Mouse (Mus musculus) forebrain, embryonic 10.5 days (tissue): Measurements from ENCODE around the gene Lrrc36. TPM values are rescaled to one million over a fixed set of nuclear protein-coding genes. Genes with fewer than 3 reads are reported as not detected.
A peak's percentile ranks its signal among the peaks of the same experiment; 100 is the strongest.

Experiments used
- DNase-seq: peaks from one replicate; pipeline ENCODE4 v3.0.0-alpha.2; 2017; ENCODE audit warnings: low spot score; ENCODE audit errors: extremely low spot score
- H3K27ac ChIP-seq: fragments of 300-500 bp; sonication (generic); 2 replicates; pipeline ENCODE4 v1.5.1; 2016; ENCODE audit warnings: mild to moderate bottlenecking
- H3K27me3 ChIP-seq: fragments of 300-500 bp; sonication (generic); 2 replicates; pipeline ENCODE4 v1.6.1; 2016; ENCODE audit warnings: mild to moderate bottlenecking; ENCODE audit not compliant: poor library complexity, severe bottlenecking
- H3K36me3 ChIP-seq: fragments of 300-500 bp; sonication (generic); replicated peaks from 2 replicates; pipeline ENCODE4 v1.6.1; 2016; ENCODE audit warnings: mild to moderate bottlenecking, moderate library complexity
- H3K4me1 ChIP-seq: fragments of 300-500 bp; sonication (generic); 2 replicates; pipeline ENCODE4 v1.6.1; 2016
- H3K4me3 ChIP-seq: fragments of 300-500 bp; sonication (generic); 2 replicates; pipeline ENCODE4 v1.5.1; 2016; ENCODE audit warnings: mild to moderate bottlenecking, moderate library complexity
- H3K9me3 ChIP-seq: fragments of 300-500 bp; sonication (generic); 2 replicates; pipeline ENCODE4 v1.6.1; 2016; ENCODE audit warnings: mild to moderate bottlenecking, moderate library complexity
- WGBS: fragments of 180-500 bp; shearing (Covaris S2); methylation state at CpG from one replicate; pipeline ENCODE4 v1.1.7; 2016; 5-methylcytosine and 5-hydroxymethylcytosine counted together
- polyA plus RNA-seq: library from polyadenylated mRNA; unstranded; fragments of >200 nt; fragmentation: Nextera tagmentation; extraction: Ambion mirVana; gene quantifications from 2 replicates; pipeline ENCODE4 v1.2.1, GENCODE M21; 2016

Gene Lrrc36
- polyA plus RNA-seq, 1 experiment from 2014 or later = 0.93 TPM

GRCm38 (mm10) chr8:105454088-105454487 lies 40.7 kb downstream of the Lrrc36 start:
- H3K27me3 ChIP-seq = 0 out of 2 replicates have a peak, but pooled peaks cover 9% of the 10 kb centered on the region
- 82% methylated on average over 5 of the region's 5 CpGs for WGBS
- peaks cover 27% of the 10 kb centered on the region for H3K4me1 ChIP-seq
- H3K27ac ChIP-seq = no peak overlapping the region
- no peaks in the 10 kb centered on the region for H3K36me3 ChIP-seq
- no peaks in the 10 kb centered on the region for H3K9me3 ChIP-seq
- H3K4me3 ChIP-seq = no peak overlapping the region
- DNase-seq = no peak

GRCm38 (mm10) chr8:105455218-105455617 lies 41.8 kb downstream of the Lrrc36 start:
- 72% methylated on average over 10 of the region's 10 CpGs for WGBS
- no peak overlapping the region for H3K27ac ChIP-seq
- no peaks in the 10 kb centered on the region for H3K36me3 ChIP-seq
- no peak for DNase-seq
- H3K27me3 ChIP-seq = 0 out of 2 replicates have a peak, but pooled peaks cover 9% of the 10 kb centered on the region
- no peaks in the 10 kb centered on the region for H3K9me3 ChIP-seq
- H3K4me3 ChIP-seq = no peak overlapping the region
- peaks cover 27% of the 10 kb centered on the region for H3K4me1 ChIP-seq

GRCm38 (mm10) chr8:105461085-105461803 lies 47.9 kb downstream of the Lrrc36 start:
- H3K4me3 ChIP-seq = no peak overlapping the region
- no peak for DNase-seq
- WGBS = 77% methylated on average over 13 of the region's 13 CpGs
- H3K27me3 ChIP-seq = no peaks in the 10 kb centered on the region
- H3K4me1 ChIP-seq = peaks cover 31% of the 10 kb centered on the region
- H3K27ac ChIP-seq = no peak overlapping the region
- H3K36me3 ChIP-seq = no peaks in the 10 kb centered on the region
- no peaks in the 10 kb centered on the region for H3K9me3 ChIP-seq

- Histone ChIP-seq H3K9me3 (no peaks in the 10 kb centered on the region), H3K4me3 (no peak overlapping the region), H3K4me1 (peaks cover 35% of the 10 kb centered on the region), H3K27me3 (0 out of 2 replicates have a peak, but pooled peaks cover 6% of the 10 kb centered on the region), H3K27ac (peak overlapping the region; percentile 13), H3K36me3 (peaks cover 9% of the 10 kb centered on the region; the same call in 1 of the 2 replicates)
- WGBS = 82% methylated on average over 7 of the region's 7 CpGs
- no peak for DNase-seq
Observed at GRCm38 (mm10) chr8:105464595-105464994, 51.2 kb downstream of the Lrrc36 start.

GRCm38 (mm10) chr8:105466246-105466645 lies 52.9 kb downstream of the Lrrc36 start:
- 86% methylated on average over 6 of the region's 6 CpGs for WGBS
- peaks cover 18% of the 10 kb centered on the region for H3K27me3 ChIP-seq
- DNase-seq = no peak
- H3K4me3 ChIP-seq = no peak overlapping the region
- no peaks in the 10 kb centered on the region for H3K9me3 ChIP-seq
- no peak overlapping the region for H3K27ac ChIP-seq
- H3K36me3 ChIP-seq = peaks cover 9% of the 10 kb centered on the region; the same call in 1 of the 2 replicates
- H3K4me1 ChIP-seq = peaks cover 52% of the 10 kb centered on the region

GRCm38 (mm10) chr8:105466700-105467291 lies 53.4 kb downstream of the Lrrc36 start:
- no peak overlapping the region for H3K27ac ChIP-seq
- no peaks in the 10 kb centered on the region for H3K9me3 ChIP-seq
- H3K4me1 ChIP-seq = peaks cover 57% of the 10 kb centered on the region
- no peak overlapping the region for H3K4me3 ChIP-seq
- peaks cover 23% of the 10 kb centered on the region for H3K27me3 ChIP-seq
- H3K36me3 ChIP-seq = peaks cover 9% of the 10 kb centered on the region; the same call in 1 of the 2 replicates
- no peak for DNase-seq
- 87% methylated on average over 7 of the region's 7 CpGs for WGBS

GRCm38 (mm10) chr8:105467396-105467985 lies 54.1 kb downstream of the Lrrc36 start:
- H3K27me3 ChIP-seq = peaks cover 30% of the 10 kb centered on the region
- H3K9me3 ChIP-seq = no peaks in the 10 kb centered on the region
- 94% methylated on average over 10 of the region's 10 CpGs for WGBS
- DNase-seq = no peak
- H3K27ac ChIP-seq = no peak overlapping the region
- no peak overlapping the region for H3K4me3 ChIP-seq
- peaks cover 64% of the 10 kb centered on the region for H3K4me1 ChIP-seq
- peaks cover 9% of the 10 kb centered on the region; the same call in 1 of the 2 replicates for H3K36me3 ChIP-seq

- no peaks in the 10 kb centered on the region for H3K9me3 ChIP-seq
- H3K27me3 ChIP-seq = peaks cover 37% of the 10 kb centered on the region
- H3K36me3 ChIP-seq = peaks cover 9% of the 10 kb centered on the region
- WGBS = 91% methylated on average over 27 of the region's 27 CpGs
- DNase-seq = no peak
- peaks cover 68% of the 10 kb centered on the region for H3K4me1 ChIP-seq
- H3K27ac ChIP-seq = 0 out of 2 replicates have a peak overlapping the region, but pooled peaks have one; percentile 20
- no peak overlapping the region for H3K4me3 ChIP-seq
Observed at GRCm38 (mm10) chr8:105468002-105468720, 54.8 kb downstream of the Lrrc36 start.

- H3K36me3 ChIP-seq = peaks cover 9% of the 10 kb centered on the region
- H3K4me3 ChIP-seq = no peak overlapping the region
- WGBS = 37% methylated on average over 6 of the region's 6 CpGs
Observed at GRCm38 (mm10) chr8:105469041-105469695, 55.8 kb downstream of the Lrrc36 start.

GRCm38 (mm10) chr8:105469816-105470215 lies 56.4 kb downstream of the Lrrc36 start:
- WGBS = 98% methylated on average over 5 of the region's 5 CpGs
- peaks cover 68% of the 10 kb centered on the region for H3K4me1 ChIP-seq
- peaks cover 9% of the 10 kb centered on the region for H3K36me3 ChIP-seq
- peak overlapping the region; percentile 51; the same call in 1 of the 2 replicates for H3K4me3 ChIP-seq
- no peaks in the 10 kb centered on the region for H3K9me3 ChIP-seq
- H3K27ac ChIP-seq = peak overlapping the region; percentile 69; the same call in 1 of the 2 replicates
- peaks cover 53% of the 10 kb centered on the region for H3K27me3 ChIP-seq
- DNase-seq = no peak

More at GRCm38 (mm10) chr8:105469041-105469695, 55.8 kb downstream of the Lrrc36 start:
- Histone ChIP-seq H3K27ac (peak overlapping the region; percentile 69), H3K4me1 (peaks cover 68% of the 10 kb centered on the region), H3K9me3 (no peaks in the 10 kb centered on the region), H3K27me3 (peaks cover 47% of the 10 kb centered on the region)
- DNase-seq = peak; percentile 63

GRCm38 (mm10) chr8:105470262-105470661 lies 56.9 kb downstream of the Lrrc36 start:
- 85% methylated on average over 5 of the region's 5 CpGs for WGBS
- H3K4me1 ChIP-seq = peaks cover 71% of the 10 kb centered on the region
- peaks cover 58% of the 10 kb centered on the region for H3K27me3 ChIP-seq
- peak overlapping the region; percentile 51; the same call in 1 of the 2 replicates for H3K4me3 ChIP-seq
- H3K9me3 ChIP-seq = no peaks in the 10 kb centered on the region
- no peak for DNase-seq
- 0 out of 2 replicates have a peak overlapping the region, but pooled peaks have one; percentile 79 for H3K27ac ChIP-seq
- H3K36me3 ChIP-seq = peaks cover 9% of the 10 kb centered on the region
